Mouse (Mus musculus) liver, postnatal 0 days (tissue): ENCODE measurements around the gene Necap1. TPM values are rescaled to one million over a fixed set of nuclear protein-coding genes. Genes with fewer than 3 reads are reported as not detected.

Experiments
- ATAC-seq: fragments of 200-750 bp; cut with Nextera tagmentation; 2 replicates; pipeline ENCODE4 v1.8.0; 2017; ENCODE audit warnings: mild to moderate bottlenecking, moderate library complexity
- DNase-seq: peaks from one replicate; pipeline ENCODE4 v3.0.0-alpha.2; 2016
- H3K27ac ChIP-seq: fragments of 300-500 bp; sonication (generic); 2 replicates; pipeline ENCODE4 v1.5.1; 2014; ENCODE audit warnings: antibody characterized with exemption, moderate library complexity, mild to moderate bottlenecking, low read depth
- H3K27me3 ChIP-seq: fragments of 300-500 bp; sonication (generic); 2 replicates; pipeline ENCODE4 v1.6.1; 2014; ENCODE audit warnings: low read length, control low read depth, mixed read lengths; ENCODE audit not compliant: insufficient read depth
- H3K36me3 ChIP-seq: fragments of 300-500 bp; sonication (generic); replicated peaks from 2 replicates; pipeline ENCODE4 v1.6.1; 2014; ENCODE audit warnings: mild to moderate bottlenecking, control low read depth, low read length, moderate library complexity, mixed read lengths; ENCODE audit not compliant: insufficient read depth
- H3K4me1 ChIP-seq: fragments of 300-500 bp; sonication (generic); 2 replicates; pipeline ENCODE4 v1.6.1; 2014; ENCODE audit warnings: antibody characterized with exemption, mild to moderate bottlenecking, control low read depth; ENCODE audit not compliant: insufficient read depth
- H3K4me2 ChIP-seq: fragments of 300-500 bp; sonication (generic); 2 replicates; pipeline ENCODE4 v1.6.1; 2014; ENCODE audit warnings: low read depth, mild to moderate bottlenecking, low read length, moderate library complexity, mixed read lengths
- H3K4me3 ChIP-seq: fragments of 300-500 bp; sonication (generic); 2 replicates; pipeline ENCODE4 v1.5.1; 2014; ENCODE audit warnings: low read depth, low read length
- H3K9ac ChIP-seq: fragments of 300-500 bp; sonication (generic); replicated peaks from 2 replicates; pipeline ENCODE4 v1.6.1; 2014; ENCODE audit warnings: mild to moderate bottlenecking, moderate library complexity
- H3K9me3 ChIP-seq: fragments of 300-500 bp; sonication (generic); 2 replicates; pipeline ENCODE4 v1.6.1; 2016; ENCODE audit warnings: mild to moderate bottlenecking, control low read depth, low read length, mixed read lengths
- CTCF ChIP-seq: sonication (generic); IDR thresholded peaks from 2 replicates; pipeline ENCODE4 v1.5.1; 2016; ENCODE audit warnings: antibody characterized with exemption, low read depth
- EP300 ChIP-seq: IDR thresholded peaks from 2 replicates; pipeline ENCODE4 v1.6.1; 2016; ENCODE audit warnings: antibody characterized with exemption, low read depth, mild to moderate bottlenecking
- WGBS: fragments of 180-500 bp; shearing (Covaris S2); extraction: QIAGEN DNeasy Blood & Tissue Kit; methylation state at CpG from one replicate; pipeline ENCODE4 v1.1.7; 2014; ENCODE audit not compliant: insufficient replicate concordance; 5-methylcytosine and 5-hydroxymethylcytosine counted together
- polyA plus RNA-seq: library from polyadenylated mRNA; unstranded; fragments of >200 nt; fragmentation: Nextera tagmentation; extraction: Ambion mirVana; gene quantifications from 2 replicates; pipeline ENCODE4 v1.2.1, GENCODE M21; 2015

The Necap1 gene
- polyA plus RNA-seq, 1 experiment from 2014 or later: 18.5 TPM

- no peak overlapping the region for H3K4me3 ChIP-seq
- H3K27me3 ChIP-seq: no peaks in the 10 kb centered on the region
- TF ChIP-seq EP300: no peak
- peak; percentile 33 for TF ChIP-seq CTCF
- H3K9me3 ChIP-seq: no peaks in the 10 kb centered on the region
- no peak overlapping the region for H3K27ac ChIP-seq
- no peak overlapping the region for H3K4me2 ChIP-seq
- ATAC-seq: no peak
- no peak overlapping the region for H3K9ac ChIP-seq
- DNase-seq: no peak
- 87% methylated on average over 3 of the region's 3 CpGs for WGBS
- H3K36me3 ChIP-seq: peaks cover 72% of the 10 kb centered on the region
- H3K4me1 ChIP-seq: no peaks in the 10 kb centered on the region
These were observed 37.3 kb upstream of the Necap1 start for GRCm38 (mm10) chr6:122836974-122837373.

- no peaks in the 10 kb centered on the region for H3K27me3 ChIP-seq
- 77% methylated on average over 5 of the region's 5 CpGs for WGBS
- TF ChIP-seq CTCF (no peak), EP300 (no peak)
- H3K9ac ChIP-seq: no peak overlapping the region
- DNase-seq (no peak), ATAC-seq (no peak)
- no peak overlapping the region for H3K4me2 ChIP-seq
- H3K4me3 ChIP-seq: no peak overlapping the region
- H3K9me3 ChIP-seq: no peaks in the 10 kb centered on the region
- H3K36me3 ChIP-seq: peaks cover 67% of the 10 kb centered on the region
- H3K4me1 ChIP-seq: no peaks in the 10 kb centered on the region
- H3K27ac ChIP-seq: no peak overlapping the region
These were observed 36.7 kb upstream of the Necap1 start for GRCm38 (mm10) chr6:122837539-122837938.

GRCm38 (mm10) chr6:122843759-122844158, 30.5 kb upstream of the Necap1 start:
- Histone ChIP-seq H3K27ac (no peak overlapping the region), H3K36me3 (peaks cover 30% of the 10 kb centered on the region), H3K4me3 (no peak overlapping the region), H3K4me2 (no peak overlapping the region), H3K9ac (no peak overlapping the region), H3K4me1 (no peaks in the 10 kb centered on the region), H3K27me3 (no peaks in the 10 kb centered on the region), H3K9me3 (no peaks in the 10 kb centered on the region)
- 83% methylated on average over 6 of the region's 6 CpGs for WGBS
- ATAC-seq (no peak), DNase-seq (no peak)
- TF ChIP-seq EP300: no peak
- TF ChIP-seq CTCF: no peak

- ATAC-seq: no peak
- no peak for DNase-seq
These were observed 21.6 kb upstream of the Necap1 start for GRCm38 (mm10) chr6:122852696-122853095.

GRCm38 (mm10) chr6:122854552-122854951, 19.7 kb upstream of the Necap1 start:
- no peak overlapping the region for H3K27ac ChIP-seq
- no peaks in the 10 kb centered on the region for H3K36me3 ChIP-seq
- H3K27me3 ChIP-seq: no peaks in the 10 kb centered on the region
- no peak overlapping the region for H3K9ac ChIP-seq
- ATAC-seq (no peak), DNase-seq (no peak)
- no peaks in the 10 kb centered on the region for H3K4me1 ChIP-seq
- H3K4me2 ChIP-seq: no peak overlapping the region
- TF ChIP-seq EP300: no peak
- TF ChIP-seq CTCF: no peak
- no peaks in the 10 kb centered on the region for H3K9me3 ChIP-seq
- H3K4me3 ChIP-seq: no peak overlapping the region
- 82% methylated on average over 12 of the region's 12 CpGs for WGBS

More at GRCm38 (mm10) chr6:122852696-122853095, 21.6 kb upstream of the Necap1 start:
- TF ChIP-seq EP300: no peak
- no peak for TF ChIP-seq CTCF
- H3K4me2 ChIP-seq: no peak overlapping the region
- no peaks in the 10 kb centered on the region for H3K9me3 ChIP-seq
- no peak overlapping the region for H3K9ac ChIP-seq
- 34% methylated on average over 2 of the region's 2 CpGs for WGBS
- no peak overlapping the region for H3K4me3 ChIP-seq
- H3K4me1 ChIP-seq: no peaks in the 10 kb centered on the region
- H3K27me3 ChIP-seq: no peaks in the 10 kb centered on the region
- H3K36me3 ChIP-seq: no peaks in the 10 kb centered on the region
- no peak overlapping the region for H3K27ac ChIP-seq

- no peaks in the 10 kb centered on the region for H3K4me1 ChIP-seq
- no peak within 1 kb of the TSS for H3K9ac ChIP-seq
- no peaks in the 10 kb centered on the region for H3K27me3 ChIP-seq
- ATAC-seq (peak; percentile 50), DNase-seq (no peak)
- H3K4me3 ChIP-seq: no peak within 1 kb of the TSS
- 31% methylated on average over 7 of the region's 7 CpGs for WGBS
- TF ChIP-seq CTCF (no peak), EP300 (no peak)
- no peak within 1 kb of the TSS for H3K4me2 ChIP-seq
- no peaks in the 10 kb centered on the region for H3K9me3 ChIP-seq
- no peaks in the 10 kb centered on the region for H3K36me3 ChIP-seq
- no peak within 1 kb of the TSS for H3K27ac ChIP-seq
These were observed 18.3 kb upstream of the Necap1 start, which contains the start of gene C3ar1 for GRCm38 (mm10) chr6:122855955-122856354. TSS of gene C3ar1 (minus strand) at chr6:122856161.

- no peaks in the 10 kb centered on the region for H3K36me3 ChIP-seq
- DNase-seq: no peak
- H3K4me1 ChIP-seq: no peaks in the 10 kb centered on the region
- H3K27ac ChIP-seq: no peak overlapping the region; the same call in 1 of the 2 replicates
- H3K4me3 ChIP-seq: no peak overlapping the region
- no peak overlapping the region for H3K4me2 ChIP-seq
- no peak overlapping the region for H3K9ac ChIP-seq
- 63% methylated on average over 6 of the region's 6 CpGs for WGBS
- ATAC-seq: no peak
- TF ChIP-seq CTCF (peak; percentile 54), EP300 (no peak)
- H3K27me3 ChIP-seq: no peaks in the 10 kb centered on the region
- H3K9me3 ChIP-seq: 0 out of 2 replicates have a peak, but pooled peaks cover 3% of the 10 kb centered on the region
These were observed 11.8 kb upstream of the Necap1 start for GRCm38 (mm10) chr6:122862434-122862833.
